Mouse (Mus musculus): ENCODE data around the gene Higd1a. TPM values are rescaled to one million over a fixed set of nuclear protein-coding genes. Genes with fewer than 3 reads are reported as not detected.

Gene Higd1a
- polyA plus RNA-seq, 1 experiment from 2014 or later, result 631 TPM

DNA sequence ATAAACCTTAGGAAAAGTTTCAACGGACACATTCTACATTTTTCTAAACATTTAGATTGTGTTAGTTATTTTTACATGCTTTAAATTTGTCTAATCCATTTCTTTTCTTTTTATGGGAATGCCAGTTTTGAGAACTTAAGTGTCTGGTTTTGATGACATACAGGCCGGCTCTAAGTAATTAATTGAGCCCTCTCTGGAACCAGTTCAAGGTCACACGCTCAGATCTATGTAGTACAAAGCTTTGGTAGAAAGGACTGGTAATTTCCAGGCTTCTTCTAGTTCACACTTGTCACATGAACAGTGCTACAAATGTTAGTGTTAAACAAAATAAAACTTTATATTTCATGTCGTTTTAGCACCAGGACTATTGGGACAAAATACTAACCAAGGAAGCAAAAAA, 6.7 kb upstream of the Higd1a start:
- Histone ChIP-seq H3K4me1 (replicated peaks; ENCODE audit: control insufficient read depth, insufficient read depth) (no peaks in the 10 kb centered on the region), H3K9ac (ENCODE audit: low read length) (no peak overlapping the region), H3K9me3 (ENCODE audit: control insufficient read depth, low read length) (no peaks in the 10 kb centered on the region), H3K36me3 (ENCODE audit: control insufficient read depth, insufficient read depth, low read length) (no peaks in the 10 kb centered on the region), H3K4me2 (replicated peaks; ENCODE audit: low read depth) (no peak overlapping the region), H3K27me3 (ENCODE audit: control insufficient read depth, insufficient read depth, low read length) (no peaks in the 10 kb centered on the region), H3K27ac (replicated peaks) (no peak overlapping the region), H3K4me3 (ENCODE audit: low read depth, low read length) (no peak overlapping the region)
- ATAC-seq (ENCODE audit: low FRiP score, low TSS enrichment), result no peak
- no peak for TF ChIP-seq EP300 (optimal IDR thresholded peaks at IDR 0.05)
- no peak for TF ChIP-seq CTCF (IDR thresholded peaks at IDR 0.05; ENCODE audit: low read depth)
- WGBS, result 38% methylated on average over 4 of the region's 4 CpGs
- DNase-seq (ENCODE audit: low spot score), result no peak

- no peak overlapping the region for H3K9ac ChIP-seq (ENCODE audit: low read length)
- H3K27ac ChIP-seq (replicated peaks), result no peak overlapping the region
- no peaks in the 10 kb centered on the region for H3K9me3 ChIP-seq (ENCODE audit: control insufficient read depth, low read length)
- H3K4me2 ChIP-seq (replicated peaks; ENCODE audit: low read depth), result no peak overlapping the region
- H3K27me3 ChIP-seq (ENCODE audit: control insufficient read depth, insufficient read depth, low read length), result no peaks in the 10 kb centered on the region
- TF ChIP-seq CTCF (IDR thresholded peaks at IDR 0.05; ENCODE audit: low read depth), result no peak
- TF ChIP-seq EP300 (optimal IDR thresholded peaks at IDR 0.05), result no peak
- WGBS, result 83% methylated on average over 2 of the region's 2 CpGs
- H3K36me3 ChIP-seq (ENCODE audit: control insufficient read depth, insufficient read depth, low read length), result no peaks in the 10 kb centered on the region
- ATAC-seq (ENCODE audit: low FRiP score, low TSS enrichment), result no peak
- H3K4me3 ChIP-seq (ENCODE audit: low read depth, low read length), result no peak overlapping the region
- no peaks in the 10 kb centered on the region for H3K4me1 ChIP-seq (replicated peaks; ENCODE audit: control insufficient read depth, insufficient read depth)
- no peak for DNase-seq (ENCODE audit: low spot score)
These were observed 2.8 kb upstream of the Higd1a start for GRCm38 (mm10) chr9:121860921-121861320.

DNA sequence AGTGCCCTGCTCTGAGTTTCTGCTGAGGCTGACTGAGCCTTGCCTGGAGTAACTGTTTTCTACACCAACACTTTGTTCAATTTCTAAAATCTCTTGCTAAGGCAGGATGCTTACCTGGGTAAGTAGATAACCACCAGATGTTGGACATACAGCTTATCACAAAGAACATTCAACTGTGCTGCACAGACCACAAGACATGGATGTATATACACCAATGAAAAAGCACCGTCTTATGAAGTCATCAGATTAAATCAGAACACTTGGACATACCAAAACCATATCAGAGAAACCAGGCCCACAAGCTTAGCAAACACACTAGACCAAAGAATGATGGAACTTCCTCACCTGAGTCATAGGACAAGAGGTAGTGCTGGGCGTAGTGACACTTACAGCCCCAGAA, 1.2 kb upstream of the Higd1a start:
- Histone ChIP-seq H3K4me3 (ENCODE audit: low read depth, low read length) (no peak overlapping the region), H3K4me1 (replicated peaks; ENCODE audit: control insufficient read depth, insufficient read depth) (0 out of 2 replicates have a peak, but pooled peaks cover 2% of the 10 kb centered on the region), H3K9ac (ENCODE audit: low read length) (no peak overlapping the region), H3K27ac (replicated peaks) (no peak overlapping the region), H3K4me2 (replicated peaks; ENCODE audit: low read depth) (no peak overlapping the region), H3K36me3 (ENCODE audit: control insufficient read depth, insufficient read depth, low read length) (no peaks in the 10 kb centered on the region), H3K27me3 (ENCODE audit: control insufficient read depth, insufficient read depth, low read length) (no peaks in the 10 kb centered on the region), H3K9me3 (ENCODE audit: control insufficient read depth, low read length) (no peaks in the 10 kb centered on the region)
- no peak for TF ChIP-seq EP300 (optimal IDR thresholded peaks at IDR 0.05)
- TF ChIP-seq CTCF (IDR thresholded peaks at IDR 0.05; ENCODE audit: low read depth), result no peak
- DNase-seq (ENCODE audit: low spot score) (no peak), ATAC-seq (ENCODE audit: low FRiP score, low TSS enrichment) (no peak)
- 89% methylated on average over 2 of the region's 2 CpGs for WGBS

DNA sequence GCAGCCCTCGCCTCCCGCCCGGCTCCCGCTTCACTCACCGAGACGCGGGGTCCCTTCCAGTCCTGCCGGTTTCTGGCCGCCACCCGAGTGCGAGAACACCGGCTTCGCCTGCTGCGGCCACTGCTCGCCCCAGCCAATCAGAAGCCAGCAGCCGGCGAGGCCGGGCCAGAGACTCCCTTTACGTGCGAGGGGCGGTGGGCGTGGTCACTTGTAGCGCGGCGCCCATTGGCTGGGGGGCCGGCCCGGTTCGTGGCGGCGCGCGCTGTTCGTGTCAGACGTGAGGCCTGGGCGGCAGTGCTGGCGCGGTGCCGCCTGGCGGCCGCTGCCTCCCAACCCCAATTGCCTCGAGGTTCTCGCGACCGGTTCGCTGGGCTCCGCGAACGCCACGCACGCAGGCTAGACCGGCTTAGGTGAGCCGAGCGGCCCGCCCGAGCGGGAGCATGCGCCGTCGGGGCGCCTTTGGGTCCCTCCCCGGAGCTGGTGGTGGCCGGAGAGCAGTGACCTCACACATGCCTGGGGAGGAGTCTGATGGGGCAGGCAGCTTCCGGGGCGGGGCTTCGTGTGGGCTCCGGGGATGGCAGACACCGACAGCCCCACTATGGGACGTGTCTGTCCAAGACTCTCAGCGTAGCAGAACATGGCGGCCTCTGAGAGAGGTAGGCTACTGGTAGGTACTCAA, 549 bp downstream of the Higd1a start:
- no peaks in the 10 kb centered on the region; the same call in 1 of the 2 replicates for H3K36me3 ChIP-seq (ENCODE audit: control insufficient read depth, insufficient read depth, low read length)
- peak overlapping the region; percentile 98 for H3K27ac ChIP-seq (replicated peaks)
- peak overlapping the region; percentile 93 for H3K9ac ChIP-seq (ENCODE audit: low read length)
- H3K4me2 ChIP-seq (replicated peaks; ENCODE audit: low read depth), result peak overlapping the region; percentile 84
- peak; percentile 56; the same call in 1 of the 2 replicates for TF ChIP-seq CTCF (IDR thresholded peaks at IDR 0.05; ENCODE audit: low read depth)
- TF ChIP-seq EP300 (optimal IDR thresholded peaks at IDR 0.05), result no peak
- H3K4me3 ChIP-seq (ENCODE audit: low read depth, low read length), result peak overlapping the region; percentile 76
- no peaks in the 10 kb centered on the region for H3K9me3 ChIP-seq (ENCODE audit: control insufficient read depth, low read length)
- ATAC-seq (ENCODE audit: low FRiP score, low TSS enrichment) (peak; percentile 96), DNase-seq (ENCODE audit: low spot score) (peak; percentile 98)
- no peaks in the 10 kb centered on the region for H3K27me3 ChIP-seq (ENCODE audit: control insufficient read depth, insufficient read depth, low read length)
- under 1% methylated on average over 70 of the region's 70 CpGs for WGBS
- H3K4me1 ChIP-seq (replicated peaks; ENCODE audit: control insufficient read depth, insufficient read depth), result 0 out of 2 replicates have a peak, but pooled peaks cover 2% of the 10 kb centered on the region

GRCm38 (mm10) chr9:121856649-121857416, 1.3 kb downstream of the Higd1a start:
- H3K4me2 ChIP-seq (replicated peaks; ENCODE audit: low read depth), result peak overlapping the region; percentile 84
- peak; percentile 10; the same call in 1 of the 2 replicates for ATAC-seq (ENCODE audit: low FRiP score, low TSS enrichment)
- H3K27me3 ChIP-seq (ENCODE audit: control insufficient read depth, insufficient read depth, low read length), result no peaks in the 10 kb centered on the region
- H3K9me3 ChIP-seq (ENCODE audit: control insufficient read depth, low read length), result no peaks in the 10 kb centered on the region
- peak overlapping the region; percentile 98 for H3K27ac ChIP-seq (replicated peaks)
- under 1% methylated on average over 39 of the region's 39 CpGs for WGBS
- TF ChIP-seq CTCF (IDR thresholded peaks at IDR 0.05; ENCODE audit: low read depth) (no peak), EP300 (optimal IDR thresholded peaks at IDR 0.05) (no peak)
- H3K4me3 ChIP-seq (ENCODE audit: low read depth, low read length), result peak overlapping the region; percentile 76
- peak overlapping the region; percentile 93 for H3K9ac ChIP-seq (ENCODE audit: low read length)
- H3K36me3 ChIP-seq (ENCODE audit: control insufficient read depth, insufficient read depth, low read length), result no peaks in the 10 kb centered on the region; the same call in 1 of the 2 replicates
- no peak for DNase-seq (ENCODE audit: low spot score)
- 0 out of 2 replicates have a peak, but pooled peaks cover 2% of the 10 kb centered on the region for H3K4me1 ChIP-seq (replicated peaks; ENCODE audit: control insufficient read depth, insufficient read depth)

Measured in stomach, postnatal 0 days (tissue).